Mouse (Mus musculus) olfactory bulb, adult 2 months (tissue): ENCODE measurements around the gene Idh1.

Source experiments
- CTCF ChIP-seq: fragments of 200-500 bp; IDR thresholded peaks from 2 replicates; pipeline ENCODE4 v1.5.1; 2012; ENCODE audit warnings: low read depth, mild to moderate bottlenecking, low read length, moderate library complexity; ENCODE audit not compliant: insufficient read depth
- POLR2A ChIP-seq: fragments of 200-500 bp; IDR thresholded peaks from 2 replicates; pipeline ENCODE4 v1.6.1; 2012; ENCODE audit warnings: mild to moderate bottlenecking, low read depth, low read length, moderate library complexity; ENCODE audit not compliant: insufficient read depth

- TF ChIP-seq POLR2A (no peak), CTCF (no peak)
These were observed 10.1 kb downstream of the Idh1 start for GRCm38 (mm10) chr1:65176171-65176570.
